Mouse (Mus musculus): ENCODE data around the gene Coro2b. TPM values are rescaled to one million over a fixed set of nuclear protein-coding genes. Genes with fewer than 3 reads are reported as not detected.
A peak's percentile ranks its signal among the peaks of the same experiment; 100 is the strongest.

Gene Coro2b
- total RNA-seq (2021), result 100 to 1,000 TPM; 131 to 136 TPM
- long read RNA-seq, partial matches to known transcripts, result 3 of 37 reads
- long read RNA-seq, other reads (novel, unspliced or antisense), result 30 of 37 reads

DNA sequence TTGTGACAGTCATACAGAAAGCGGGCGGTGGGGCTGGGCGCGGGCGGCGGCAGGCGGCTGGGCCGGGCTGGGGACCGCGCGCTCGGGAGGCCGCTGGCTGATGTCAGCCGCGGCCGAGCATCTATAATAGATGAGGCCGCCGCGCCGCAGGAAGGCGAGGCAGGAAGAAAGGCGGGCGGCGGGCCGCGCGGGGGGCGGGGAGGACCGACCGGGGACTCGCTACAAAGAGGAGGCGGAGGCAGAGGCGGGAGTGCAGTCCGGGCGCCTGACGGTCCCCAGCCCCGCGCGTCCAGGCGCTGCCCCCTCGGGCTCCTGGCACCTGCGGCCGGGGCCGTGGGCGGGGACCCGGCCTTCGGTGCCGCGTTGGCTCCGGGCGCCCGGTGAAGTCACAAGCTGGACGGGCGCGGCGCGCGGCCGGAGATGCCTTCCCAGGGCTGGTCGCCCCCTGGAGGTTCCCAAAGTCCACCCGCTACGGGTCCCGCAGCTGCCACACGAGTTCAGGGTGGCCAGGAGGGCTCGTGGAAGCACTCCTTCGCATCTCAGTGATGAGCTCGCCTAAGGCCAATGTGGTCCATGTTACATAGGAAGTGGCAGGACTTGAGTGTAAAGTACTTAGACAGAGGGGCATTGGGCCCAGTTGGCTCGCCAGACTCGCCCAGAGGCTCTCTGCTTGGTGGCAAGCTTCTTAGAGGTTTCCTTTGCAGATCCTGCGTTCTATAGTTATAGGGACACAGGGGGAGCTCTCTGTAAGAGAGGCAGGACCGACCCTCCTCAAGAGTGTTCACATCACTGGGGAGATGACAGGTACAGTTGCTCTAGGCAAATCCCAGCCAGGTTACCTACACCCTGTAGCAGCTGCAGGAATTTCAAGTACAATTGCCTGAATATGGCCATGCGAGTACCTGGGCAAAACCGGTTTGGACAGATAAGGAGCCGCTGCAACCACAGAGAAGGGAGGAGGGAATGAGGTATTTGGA, at the start of gene Coro2b:
TSS of gene Coro2b (minus strand) at position 390 of the 977 bp plus-strand sequence.
- peak; percentile 69 to 79 for DNase-seq (ENCODE audit: low spot score in 2 of 2)

DNA sequence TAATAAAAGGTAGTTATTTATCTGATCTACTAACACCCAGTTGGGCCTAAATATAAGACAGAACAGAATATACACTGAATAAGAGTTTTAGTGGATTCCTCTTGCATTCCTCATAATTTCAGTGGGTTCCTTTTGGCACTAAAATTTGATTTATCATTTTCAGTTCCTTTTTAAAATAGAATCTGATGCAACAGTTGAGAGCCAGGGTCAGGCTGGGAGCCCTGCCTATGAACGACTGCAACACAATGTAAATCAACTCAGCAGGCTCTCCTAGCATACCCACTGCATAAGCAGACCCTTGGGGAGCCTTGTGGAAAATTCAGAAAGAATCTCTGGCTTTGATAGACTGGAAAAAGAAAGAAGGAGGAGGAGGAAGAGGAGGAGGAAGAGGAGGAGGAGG, 40.7 kb upstream of the Coro2b start:
- no peak for DNase-seq (ENCODE audit: low spot score in 2 of 2)

DNA sequence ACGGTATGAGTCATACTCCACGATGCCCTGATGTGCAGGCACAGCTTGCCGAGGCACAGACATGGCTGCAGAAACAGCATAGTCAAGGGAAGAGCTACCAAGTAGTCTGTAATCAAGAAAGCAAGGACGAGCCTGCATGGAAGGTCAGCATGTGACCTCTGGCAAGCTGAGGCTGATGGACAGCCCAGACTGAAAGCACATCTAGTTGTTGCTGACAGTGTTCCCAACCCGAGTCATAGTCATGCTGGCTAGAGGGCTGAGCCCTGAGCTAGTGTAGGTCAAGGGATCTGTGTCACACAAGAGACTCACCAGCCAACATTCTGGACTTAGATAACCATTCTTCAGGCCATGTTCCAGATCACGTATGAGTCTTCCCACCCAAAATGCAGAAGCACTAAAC, 32.3 kb upstream of the Coro2b start:
- DNase-seq (ENCODE audit: low spot score in 2 of 2), result no peak

DNA sequence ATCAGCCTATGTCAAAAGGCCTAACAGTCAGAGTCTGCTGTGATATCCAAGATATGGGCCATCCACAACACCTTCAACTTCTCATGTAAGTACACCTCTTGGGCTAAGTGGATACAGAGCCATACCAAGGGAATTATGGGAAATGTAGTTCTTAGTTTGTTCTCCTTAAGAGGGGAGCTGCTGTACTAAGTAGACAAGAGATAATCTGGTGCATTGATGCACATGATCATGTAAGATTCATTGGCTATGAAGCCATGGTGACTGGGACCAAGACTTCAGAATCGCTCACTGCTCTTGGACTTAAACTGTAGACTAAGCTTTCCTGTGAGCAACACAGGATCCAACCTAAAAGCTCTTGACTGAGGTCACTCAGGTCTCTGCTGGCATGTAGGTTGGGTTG, 31.0 kb upstream of the Coro2b start:
- DNase-seq (ENCODE audit: low spot score in 2 of 2), result no peak

DNA sequence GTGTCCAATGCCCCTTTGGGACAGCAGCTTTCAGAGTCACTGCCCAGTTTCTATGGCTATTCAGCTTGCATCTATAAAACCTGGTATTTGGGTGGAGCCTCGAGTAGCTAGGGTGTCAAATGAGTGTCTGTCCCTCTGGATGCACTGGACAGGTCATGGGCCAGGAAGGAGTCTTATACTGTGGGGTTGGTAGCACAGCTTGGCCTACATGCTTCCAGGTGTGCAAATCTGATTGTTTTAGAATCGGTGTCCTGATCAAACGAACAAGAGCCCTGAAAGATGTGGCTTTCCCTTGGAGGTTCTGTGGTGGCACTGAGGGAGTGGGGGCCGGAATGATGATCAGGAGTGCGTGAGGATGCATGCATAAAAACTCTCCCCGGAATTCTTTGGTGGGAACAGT, 25.4 kb upstream of the Coro2b start:
- no peak for DNase-seq (ENCODE audit: low spot score in 2 of 2)

DNA sequence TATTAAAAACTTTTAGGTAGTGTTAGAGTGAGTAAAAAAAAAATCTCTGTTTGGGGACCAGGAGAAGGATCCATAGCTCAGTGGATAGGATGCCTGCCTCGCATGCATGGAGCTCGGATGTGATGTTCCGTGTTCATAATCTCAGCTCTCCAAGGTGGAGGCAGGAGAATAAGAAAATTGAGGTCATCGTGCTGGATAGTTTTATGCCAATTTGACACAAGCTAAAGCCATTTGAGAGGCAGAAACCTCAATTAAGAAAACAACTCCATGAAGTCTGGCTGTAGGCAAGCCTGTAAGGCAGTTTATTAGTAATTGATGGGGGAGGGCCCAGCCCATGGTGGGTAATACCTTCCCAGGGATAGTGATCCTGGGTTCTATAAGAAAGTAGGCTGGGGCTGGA, 23.6 kb upstream of the Coro2b start:
- DNase-seq (ENCODE audit: low spot score in 2 of 2), result no peak

DNA sequence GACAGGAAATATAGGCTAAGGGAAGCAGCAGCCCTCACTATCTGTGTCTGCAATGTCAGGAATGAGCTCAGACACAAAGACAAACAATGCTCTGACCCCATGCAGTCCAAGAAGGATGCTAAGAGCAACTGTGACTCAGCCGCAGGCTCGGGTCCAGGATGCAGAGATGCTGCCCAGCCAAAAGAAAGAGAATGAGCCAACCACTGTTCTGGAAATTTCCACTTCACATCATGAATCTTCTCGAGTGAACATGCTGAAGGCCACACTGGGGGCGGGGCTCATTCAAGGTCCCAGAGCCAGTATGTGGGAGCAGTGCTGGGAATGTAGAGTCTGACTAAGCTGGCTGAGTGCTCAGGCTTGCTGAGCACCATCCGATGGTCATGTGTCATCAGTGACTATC, 23.2 kb upstream of the Coro2b start:
- peak in 1 of 2 experiments; percentile 8 for DNase-seq (ENCODE audit: low spot score in 2 of 2)

DNA sequence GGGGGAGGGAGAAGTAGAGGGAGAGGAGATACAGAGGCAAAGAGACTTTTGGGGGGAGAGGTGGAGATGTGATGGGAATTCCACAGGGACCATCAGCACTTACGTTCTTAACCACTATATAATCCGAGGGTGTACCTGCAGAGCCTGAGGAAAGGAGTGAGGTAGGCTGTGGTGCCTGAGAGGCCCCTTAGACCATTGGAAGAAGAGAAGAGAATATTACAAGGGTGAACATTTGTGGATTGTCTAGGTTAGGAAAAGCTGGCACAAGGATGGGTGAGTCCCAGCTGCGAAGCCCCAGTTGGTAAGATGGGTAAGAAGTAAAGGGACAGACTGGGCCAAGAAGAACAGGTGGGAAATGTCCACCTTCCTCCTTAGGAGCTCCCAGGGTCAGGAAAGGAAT, 22.6 kb upstream of the Coro2b start:
- DNase-seq (ENCODE audit: low spot score in 2 of 2), result no peak

DNA sequence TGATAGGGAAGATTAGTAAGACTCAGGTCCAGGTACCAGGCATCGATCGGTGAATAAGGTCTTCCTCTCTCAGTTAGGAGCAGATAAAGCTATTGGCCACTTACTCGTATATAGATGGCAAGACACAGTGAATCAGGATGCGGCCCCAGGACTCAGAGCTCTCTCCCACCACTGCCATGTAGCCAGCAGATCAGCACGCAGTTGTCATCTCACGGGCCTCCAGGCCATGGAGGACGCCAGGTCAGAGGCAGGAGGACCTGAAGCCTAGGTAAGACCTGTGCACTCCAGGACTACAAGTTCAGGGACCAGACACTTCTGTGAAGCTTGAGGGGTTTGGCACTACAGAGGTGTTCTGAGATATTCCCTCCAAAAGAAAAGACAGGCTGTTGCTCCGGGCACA, 21.2 kb upstream of the Coro2b start:
- DNase-seq (ENCODE audit: low spot score in 2 of 2), result no peak

DNA sequence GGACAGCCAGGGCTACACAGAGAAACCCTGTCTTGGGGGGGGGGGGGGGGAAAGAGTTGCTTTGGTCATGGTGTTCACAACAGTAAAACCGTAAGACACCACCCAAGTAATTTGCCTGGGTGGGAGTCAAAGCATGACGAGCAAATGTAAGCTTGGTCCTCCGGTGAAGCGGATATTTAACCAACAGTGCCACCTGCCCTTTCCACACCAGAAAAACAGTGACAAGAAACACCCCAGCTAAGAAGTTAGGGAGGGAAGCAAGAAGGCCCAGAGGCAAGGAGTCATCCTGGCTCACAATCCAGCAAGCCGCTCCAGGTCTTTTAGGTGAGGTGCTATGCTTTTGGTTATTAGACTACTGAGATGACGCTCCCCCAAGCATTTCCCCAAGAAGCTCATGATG, 19.9 kb upstream of the Coro2b start:
- DNase-seq (ENCODE audit: low spot score in 2 of 2), result no peak

DNA sequence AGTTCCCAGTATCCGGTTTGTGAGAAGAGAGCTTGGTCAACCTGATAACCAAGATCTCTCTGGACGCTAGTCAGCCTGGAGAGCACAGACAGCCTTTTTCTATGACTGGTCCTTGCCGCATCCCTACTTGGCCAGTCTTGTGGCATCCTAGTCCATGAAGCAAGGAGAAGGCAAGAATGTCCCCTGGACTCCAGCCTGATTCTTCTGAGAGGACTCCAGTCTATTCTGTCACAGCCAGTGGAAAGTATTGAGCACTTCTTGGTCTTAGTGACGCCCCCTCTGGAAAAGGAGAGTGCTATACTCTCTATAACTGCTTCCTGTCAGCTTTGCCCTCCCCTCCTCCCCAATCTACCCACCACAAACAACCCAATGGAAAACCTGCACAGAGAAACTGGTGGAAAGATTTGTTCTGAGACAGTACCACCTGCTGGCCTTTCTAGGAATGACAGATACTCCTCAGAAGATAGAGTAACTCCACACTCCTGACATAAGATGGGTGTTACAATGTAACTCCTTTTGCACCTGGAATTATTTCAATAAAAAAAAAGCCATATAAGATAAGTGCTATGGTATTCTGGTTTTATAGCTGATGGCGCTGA, 18.5 kb upstream of the Coro2b start:
- DNase-seq (ENCODE audit: low spot score in 2 of 2), result peak; percentile 74 to 76

DNA sequence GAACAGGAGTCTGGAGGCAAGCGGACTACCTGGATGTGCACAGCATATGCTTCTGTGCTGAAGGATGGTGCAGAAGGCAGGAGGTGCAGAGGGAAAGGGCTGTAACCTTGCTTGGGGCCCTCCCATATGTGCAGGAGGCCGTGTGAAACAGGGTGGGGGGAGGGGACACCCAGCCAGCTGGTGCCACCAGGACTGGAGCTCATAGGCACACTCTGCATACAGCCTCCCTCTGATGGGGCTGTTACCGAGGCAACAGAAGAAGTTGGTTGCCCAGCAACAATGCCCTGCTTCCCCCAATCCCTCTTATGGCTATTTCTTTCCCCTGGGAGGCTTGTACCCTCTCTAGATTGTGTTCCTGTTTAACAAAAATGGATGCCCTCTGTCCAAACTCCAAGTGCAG, 17.8 kb upstream of the Coro2b start:
- peak; percentile 40 to 63 for DNase-seq (ENCODE audit: low spot score in 2 of 2)

DNA sequence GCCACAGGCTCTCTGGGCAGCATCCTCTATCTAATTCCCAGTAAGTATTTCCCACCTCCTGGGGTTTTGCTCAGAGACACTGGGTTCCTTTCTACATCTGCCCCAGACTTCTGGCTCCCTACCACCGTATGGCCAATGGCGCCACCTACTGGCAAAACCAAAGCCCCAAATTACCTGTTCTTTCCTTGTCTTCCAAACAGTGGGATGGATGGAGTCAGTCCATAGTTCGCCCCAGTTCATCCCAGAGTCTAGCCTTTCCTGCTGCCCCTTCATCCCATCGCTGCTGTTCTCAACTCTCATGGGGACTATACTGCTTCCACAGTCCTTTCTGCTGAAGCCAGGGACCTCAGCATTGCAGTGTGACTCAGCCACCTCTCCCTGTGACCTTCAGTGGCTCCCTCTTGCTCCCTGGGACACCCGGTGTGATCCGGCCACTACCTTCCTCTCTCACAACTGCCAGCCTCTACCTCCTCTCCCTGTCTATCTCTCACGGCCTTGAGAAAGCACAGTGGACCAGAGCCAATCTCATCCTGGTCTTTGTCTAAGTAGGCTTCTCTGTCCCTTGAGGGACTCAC, 16.6 kb upstream of the Coro2b start:
- DNase-seq (ENCODE audit: low spot score in 2 of 2), result peak; percentile 81 to 83

DNA sequence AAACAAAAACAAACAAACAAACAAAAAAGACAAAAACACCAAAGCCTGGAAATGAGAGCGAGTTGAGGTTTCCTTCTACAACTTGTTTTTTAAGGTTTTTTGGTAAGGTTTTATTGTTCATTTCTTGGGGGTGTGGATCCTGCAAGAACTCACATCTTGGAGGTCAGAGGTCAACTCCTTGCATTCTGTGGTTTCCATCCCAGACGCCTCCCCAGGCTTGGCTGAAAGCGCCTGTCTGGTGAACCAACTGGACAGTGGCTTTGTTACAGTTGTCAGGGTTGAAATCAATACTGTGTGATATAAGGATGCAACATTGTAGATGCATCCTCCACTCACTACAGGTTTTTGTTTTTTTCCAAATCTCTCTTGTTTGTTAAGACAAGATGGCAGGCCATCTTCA, 14.7 kb upstream of the Coro2b start:
- DNase-seq (ENCODE audit: low spot score in 2 of 2), result no peak

DNA sequence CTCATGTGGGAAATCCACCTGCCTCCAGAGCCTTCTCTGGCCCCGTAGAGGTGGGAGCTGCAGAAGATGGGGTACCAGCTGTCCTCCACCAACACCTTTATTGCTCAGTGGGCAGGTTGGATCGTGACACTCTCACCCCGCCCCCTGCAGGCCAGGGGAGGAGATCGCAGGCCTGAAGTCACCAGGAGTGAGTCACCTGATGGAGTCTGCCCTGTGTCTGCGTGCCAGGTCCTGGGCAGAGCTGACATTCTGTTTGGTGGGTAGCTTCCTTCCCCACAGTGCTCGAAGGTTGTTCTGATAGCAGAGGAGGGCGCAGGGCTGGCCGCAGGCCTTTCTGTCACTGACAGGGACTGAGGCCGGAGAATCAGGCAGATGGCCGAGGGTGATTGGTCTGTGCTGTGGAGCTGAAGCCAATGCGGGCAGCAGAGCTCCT, 13.8 kb upstream of the Coro2b start:
- DNase-seq (ENCODE audit: low spot score in 2 of 2), result peak; percentile 42 to 62

DNA sequence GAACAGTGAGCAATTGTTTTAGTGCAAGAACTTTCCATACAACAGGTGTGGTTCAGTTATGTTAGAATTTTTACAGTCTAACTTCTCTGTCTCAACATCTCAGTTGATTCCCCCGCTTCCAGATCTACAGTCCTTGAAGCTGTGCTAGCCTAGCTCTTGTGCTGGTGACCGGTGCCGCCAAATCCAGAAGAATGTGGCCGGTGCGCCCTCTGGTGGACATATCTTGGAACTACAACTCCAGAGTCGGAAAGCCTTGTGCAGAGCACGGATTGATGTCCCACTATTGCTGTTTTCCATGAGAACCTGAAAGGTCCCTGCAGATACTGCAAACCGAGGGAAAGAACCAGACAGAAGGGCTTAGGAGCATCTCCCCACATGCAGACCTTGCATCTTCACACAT, 13.0 kb upstream of the Coro2b start:
- peak; percentile 99 for DNase-seq (ENCODE audit: low spot score in 2 of 2)

DNA sequence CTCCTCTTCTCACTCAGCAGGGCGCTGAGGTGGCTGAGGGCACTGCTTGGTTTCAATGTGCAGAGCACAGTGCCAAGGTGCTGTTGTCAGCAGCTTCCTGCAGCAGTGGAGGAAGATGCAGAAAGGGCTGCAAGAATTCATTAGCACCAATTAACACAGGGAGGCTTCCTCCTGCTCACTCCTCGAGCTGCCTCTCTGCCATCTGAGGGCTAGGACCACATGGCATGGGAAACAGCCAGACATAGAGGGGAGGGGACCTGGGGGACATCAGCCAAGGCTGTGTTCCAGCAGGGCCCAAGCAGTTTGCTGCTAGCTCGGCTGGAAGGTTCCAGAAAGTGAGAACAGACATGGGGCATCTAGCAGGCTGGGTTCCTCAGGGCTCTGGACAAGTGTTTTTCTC, 10.6 kb upstream of the Coro2b start:
- DNase-seq (ENCODE audit: low spot score in 2 of 2), result peak; percentile 29 to 46

DNA sequence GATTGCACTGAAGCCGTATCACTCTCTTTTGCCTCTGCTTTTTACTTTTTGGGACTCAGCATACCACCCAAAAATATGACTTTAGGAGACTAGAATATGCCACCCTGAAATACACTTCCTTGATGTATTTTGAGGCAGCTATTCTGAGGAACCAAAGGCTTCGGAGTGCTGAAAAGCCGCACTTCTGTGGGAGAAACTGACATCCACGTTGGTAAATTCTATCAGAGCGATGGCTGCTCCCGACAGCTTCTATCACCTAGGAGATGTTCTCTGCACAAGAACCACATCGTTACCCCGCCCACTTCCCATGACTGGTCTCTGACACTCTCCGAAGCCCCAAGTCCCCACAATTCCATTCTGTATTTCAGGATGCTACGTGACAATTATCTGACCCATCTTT, 8.0 kb upstream of the Coro2b start:
- DNase-seq (ENCODE audit: low spot score in 2 of 2), result peak; percentile 26 to 33

DNA sequence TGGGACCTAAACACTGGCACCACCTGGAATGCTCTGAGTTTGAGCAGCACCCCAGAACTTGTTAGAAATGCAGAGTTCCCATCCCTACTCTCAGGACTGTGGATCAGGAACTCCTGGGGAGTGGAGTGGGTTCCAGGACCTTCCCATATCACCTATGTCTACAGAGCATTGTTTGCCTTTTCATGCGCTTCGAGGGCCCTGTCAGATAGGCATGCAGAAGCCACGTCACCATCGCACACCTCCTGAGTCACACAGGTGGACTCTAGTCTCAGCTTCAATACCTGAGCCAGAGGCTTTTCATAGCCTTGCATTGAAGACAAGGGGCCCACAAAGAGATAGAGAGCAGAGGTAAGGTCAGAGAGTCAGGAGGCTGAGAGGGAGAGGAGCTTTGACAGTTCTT, 7.0 kb upstream of the Coro2b start:
- peak in 1 of 2 experiments; percentile 8 for DNase-seq (ENCODE audit: low spot score in 2 of 2)

DNA sequence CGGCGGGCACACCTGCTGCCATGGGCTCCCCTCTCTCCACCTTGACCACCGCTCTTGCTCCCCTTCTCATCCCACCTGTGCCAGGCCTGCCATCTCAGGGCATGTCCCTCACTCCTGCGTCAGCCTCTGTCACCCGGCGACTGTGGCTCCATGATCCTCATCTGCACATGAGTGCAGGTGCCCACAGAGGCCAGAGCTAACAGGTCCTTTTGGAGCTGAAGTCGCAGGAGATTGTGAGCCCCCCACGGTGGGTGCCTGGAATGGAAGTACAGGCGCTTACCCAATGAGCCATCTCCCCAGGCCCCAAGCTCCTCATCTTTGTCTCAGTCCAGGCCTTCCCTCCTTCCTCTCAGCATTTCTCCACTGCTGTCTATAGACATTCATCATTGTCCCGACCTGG, 4.8 kb upstream of the Coro2b start:
- peak in 1 of 2 experiments; percentile 29 for DNase-seq (ENCODE audit: low spot score in 2 of 2)

DNA sequence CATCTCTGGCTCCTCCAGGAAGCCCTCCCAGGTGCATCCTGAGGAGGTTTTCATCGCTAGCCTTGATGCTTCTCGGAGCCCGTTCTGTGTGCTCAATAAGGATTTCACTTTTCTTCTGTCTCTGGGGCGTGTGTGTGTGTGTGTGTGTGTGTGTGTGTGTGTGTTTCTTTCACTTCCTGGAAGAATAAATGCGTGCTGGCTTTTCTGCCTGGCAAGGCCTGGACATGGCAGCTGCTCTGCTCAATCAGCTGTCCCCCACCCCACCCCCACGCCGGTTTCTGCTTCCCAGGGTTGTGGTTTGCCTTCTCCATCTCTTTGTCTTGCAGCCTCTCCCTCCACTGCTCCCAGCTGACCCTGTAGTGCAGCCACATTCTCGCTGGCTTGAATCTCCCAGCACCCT, 4.3 kb upstream of the Coro2b start:
- peak; percentile 76 to 78 for DNase-seq (ENCODE audit: low spot score in 2 of 2)

DNA sequence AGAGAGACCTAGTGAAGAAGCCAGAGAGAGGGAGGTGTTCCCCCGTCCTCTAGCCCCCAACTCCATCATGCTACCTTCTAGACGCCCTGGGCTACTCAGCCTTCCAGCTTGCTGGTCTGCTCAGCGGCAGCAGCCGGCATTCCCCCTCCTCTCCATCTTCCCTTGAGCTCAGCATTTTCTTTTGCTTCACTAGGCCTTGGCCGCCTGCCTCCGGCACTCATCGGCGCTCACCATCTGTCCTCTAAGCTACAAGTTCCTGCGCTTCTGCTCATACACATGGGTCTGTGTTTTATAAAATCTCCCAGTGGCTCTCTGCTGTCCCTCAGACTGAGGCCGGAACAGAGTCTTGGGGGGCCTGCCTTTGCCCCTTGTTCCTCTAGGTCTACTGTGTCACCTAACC, 3.9 kb upstream of the Coro2b start:
- DNase-seq (ENCODE audit: low spot score in 2 of 2), result peak; percentile 79 to 83

All from layer of hippocampus, postnatal 10 days (tissue).